Mouse (Mus musculus) ZHBTc4 (cell line): ENCODE measurements at regions not wholly inside any gene's neighbourhood (a gene's known extent, or its start where the extent isn't known, plus 50 kb on each side); places are given as distances from the start of the nearest gene placed in this dataset.
A peak's percentile ranks its signal among the peaks of the same experiment; 100 is the strongest.

ENCODE experiments used
- DNase-seq: peaks from one replicate; pipeline ENCODE4 v3.0.0-alpha.2; 2011; ENCODE audit warnings: low read depth, low spot score

GRCm38 (mm10) chr2:135606306-135606705 lies 52.5 kb upstream of the Plcb4 start:
- peak; percentile 35 for DNase-seq
